Mouse (Mus musculus): Measurements from ENCODE around the gene Smurf2. TPM values are rescaled to one million over a fixed set of nuclear protein-coding genes. Genes with fewer than 3 reads are reported as not detected.

Smurf2 gene
- total RNA-seq, 4 experiments from 2014 or later, result 25.3 to 32.9 (median 28.0) TPM

GRCm38 (mm10) chr11:106778589-106779387 lies 141.7 kb downstream of the Smurf2 start:
- no peak for DNase-seq (ENCODE audit: low spot score in 2 of 2)

- DNase-seq (ENCODE audit: low spot score in 2 of 2), result no peak
These were observed 142.4 kb downstream of the Smurf2 start for GRCm38 (mm10) chr11:106778132-106778531.

- DNase-seq (ENCODE audit: low spot score in 2 of 2), result no peak
These were observed 143.1 kb downstream of the Smurf2 start for GRCm38 (mm10) chr11:106777395-106777794.

GRCm38 (mm10) chr11:106776960-106777359 lies 143.6 kb downstream of the Smurf2 start:
- DNase-seq (ENCODE audit: low spot score in 2 of 2), result no peak

- DNase-seq (ENCODE audit: low spot score in 2 of 2), result no peak
These were observed 147.5 kb downstream of the Smurf2 start for GRCm38 (mm10) chr11:106773061-106773460.

- DNase-seq (ENCODE audit: low spot score in 2 of 2), result no peak
These were observed 150.1 kb downstream of the Smurf2 start for GRCm38 (mm10) chr11:106770195-106770974.

Small RNAs within 50 kb of the gene (microRNA-seq; reads per million reads assigned to microRNA genes)
- gene Gm25994 (not detected), gene Gm27322 (not detected), gene Mir3064 (13.3 reads per million, percentile 10 among the genes with 10 or more reads in this experiment)

Other genes with a start within 250 kb of the Smurf2 start
- 10 to 100 TPM; 25.4 to 30.9 (median 26.7) TPM for gene Pecam1, start 170.1 kb downstream of the Smurf2 start, total RNA-seq (2022)
- gene Milr1, start 169.5 kb downstream of the Smurf2 start, total RNA-seq (2022), result under 1 TPM in 1 of 4 experiments, not detected in 3; 0.40 TPM
- gene Polg2, start 141.2 kb downstream of the Smurf2 start, total RNA-seq (2022), result 1 to 10 TPM; 2.3 to 3.5 (median 3.0) TPM
- 100 to 1,000 TPM; 190 to 257 (median 232) TPM for gene Ddx5, start 131.5 kb downstream of the Smurf2 start, total RNA-seq (2022)
- gene Cep95, start 131.5 kb downstream of the Smurf2 start, total RNA-seq (2022), result 1 to 10 TPM; 2.5 to 5.0 (median 3.4) TPM
- 10 to 100 TPM in 3 of 4 experiments, 1 to 10 TPM in 1; 8.2 to 15.4 (median 13.4) TPM for gene Kpna2, start 78.8 kb upstream of the Smurf2 start, total RNA-seq (2022)
- 1 to 10 TPM; 1.6 to 2.4 (median 1.9) TPM for gene 1810010H24Rik, start 105.0 kb upstream of the Smurf2 start, total RNA-seq (2022)
- gene Bptf, start 211.4 kb upstream of the Smurf2 start, total RNA-seq (2022), result 10 to 100 TPM; 16.3 to 23.3 (median 19.4) TPM

All from gastrocnemius, adult 8-10 months (tissue).